Comparison of ENCODE assay signal across 8 mouse cellular contexts in the genomic region with DNA sequence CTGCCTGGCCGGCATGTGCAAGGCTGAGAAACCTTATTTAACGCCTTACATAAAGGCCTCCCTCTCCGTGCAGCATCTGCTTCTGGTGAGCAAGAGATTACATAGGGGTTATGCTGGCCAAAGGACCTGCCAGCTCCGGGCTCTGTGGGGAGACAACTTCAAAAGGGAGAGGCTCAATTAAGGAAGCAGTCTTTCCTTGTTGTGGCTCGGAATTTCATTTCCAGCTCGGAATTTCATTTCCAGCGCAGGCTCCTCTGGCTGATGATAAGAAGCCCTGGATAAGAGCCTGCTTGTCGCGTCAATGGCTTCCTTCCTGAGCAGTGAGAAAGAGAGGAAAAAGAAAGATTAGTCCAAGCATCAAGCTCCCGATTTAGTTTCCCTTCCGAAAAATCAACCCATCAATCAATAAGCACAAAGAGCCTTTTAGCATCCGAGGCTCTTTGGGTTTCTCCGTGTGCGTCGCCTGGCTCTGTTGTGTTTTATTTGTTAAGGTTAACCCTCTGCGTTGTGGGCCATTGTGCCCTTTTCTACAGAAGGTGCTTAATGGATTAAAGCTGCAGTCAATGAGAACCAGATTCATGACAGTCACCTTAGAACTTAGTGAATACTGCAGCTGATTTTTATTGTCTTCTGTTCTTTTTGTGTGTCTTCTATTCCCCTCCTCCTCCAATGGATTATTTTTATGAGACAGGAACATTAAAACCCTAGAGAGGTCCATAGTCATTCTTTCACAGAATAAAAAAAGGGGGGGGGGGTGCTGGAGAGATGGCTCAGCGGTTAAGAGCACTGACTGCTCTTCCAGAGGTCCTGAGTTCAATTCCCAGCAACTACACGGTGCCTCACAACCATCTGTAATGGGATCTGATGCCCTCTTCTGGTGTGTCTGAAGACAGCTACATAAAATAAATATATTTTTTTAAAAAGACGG.
DNase-seq lines count a peak whose midpoint lies in the region; ATAC-seq and TF ChIP-seq lines count a peak whose summit lies in the region.

No protein-coding gene starts in this region.

- H3K9ac ChIP-seq in embryonic facial prominence, embryonic 13.5 days = 0 out of 2 replicates have a peak overlapping the region, but pooled peaks have one; percentile 11
- H3K9ac ChIP-seq in heart, embryonic 15.5 days = no peak overlapping the region; the same call in 1 of the 2 replicates
- no peak overlapping the region for H3K9ac ChIP-seq in kidney, postnatal 0 days (ENCODE audit: low read depth, low read length)

- peak overlapping the region; percentile 46 for H3K4me2 ChIP-seq in embryonic facial prominence, embryonic 13.5 days
- peak overlapping the region; percentile 61 for H3K4me2 ChIP-seq in heart, embryonic 15.5 days
- H3K4me2 ChIP-seq in kidney, postnatal 0 days (ENCODE audit: low read length) = peak overlapping the region; percentile 39

- H3K4me3 ChIP-seq in embryonic facial prominence, embryonic 13.5 days = peak overlapping the region; percentile 15; the same call in 1 of the 2 replicates
- peak overlapping the region; percentile 35 for H3K4me3 ChIP-seq in heart, embryonic 15.5 days
- no peak overlapping the region for H3K4me3 ChIP-seq in kidney, postnatal 0 days (replicated peaks; ENCODE audit: low read depth, low read length)

- no peak overlapping the region for H3K27ac ChIP-seq in embryonic facial prominence, embryonic 13.5 days
- peak overlapping the region; percentile 32 for H3K27ac ChIP-seq in heart, embryonic 15.5 days
- no peak overlapping the region for H3K27ac ChIP-seq in kidney, postnatal 0 days

- H3K9me3 ChIP-seq in embryonic facial prominence, embryonic 13.5 days = no peaks in the 10 kb centered on the region
- no peaks in the 10 kb centered on the region for H3K9me3 ChIP-seq in heart, embryonic 15.5 days (replicated peaks)
- no peaks in the 10 kb centered on the region for H3K9me3 ChIP-seq in kidney, postnatal 0 days (replicated peaks; ENCODE audit: low read length)

- DNase-seq in cerebellum, adult 11-12 months = peak; percentile 14
- no peak for DNase-seq in cerebellum, adult 11 months
- DNase-seq in kidney, postnatal 0 days (ENCODE audit: low spot score) = peak; percentile 47
- DNase-seq in mesoderm, embryonic 11.5 days (ENCODE audit: low read depth, low spot score) = peak; percentile 79
- DNase-seq in thymus, postnatal 25 days = no peak
- DNase-seq in testis, postnatal 10 days (ENCODE audit: low spot score) = no peak

- WGBS in embryonic facial prominence, embryonic 13.5 days = 9% methylated on average over 19 of the region's 19 CpGs
- WGBS in heart, embryonic 15.5 days = 18% methylated on average over 19 of the region's 19 CpGs
- 18% methylated on average over 19 of the region's 19 CpGs for WGBS in kidney, postnatal 0 days

- no peak for TF ChIP-seq CTCF in kidney, postnatal 0 days (IDR thresholded peaks at IDR 0.05; ENCODE audit: low read depth)

- H3K4me1 ChIP-seq in embryonic facial prominence, embryonic 13.5 days = peaks cover 10% of the 10 kb centered on the region
- peaks cover 9% of the 10 kb centered on the region; the same call in 1 of the 2 replicates for H3K4me1 ChIP-seq in heart, embryonic 15.5 days (replicated peaks)
- H3K4me1 ChIP-seq in kidney, postnatal 0 days (replicated peaks; ENCODE audit: insufficient read depth, low read length) = no peaks in the 10 kb centered on the region

- no peaks in the 10 kb centered on the region for H3K36me3 ChIP-seq in embryonic facial prominence, embryonic 13.5 days
- no peaks in the 10 kb centered on the region for H3K36me3 ChIP-seq in heart, embryonic 15.5 days
- no peaks in the 10 kb centered on the region for H3K36me3 ChIP-seq in kidney, postnatal 0 days (ENCODE audit: insufficient read depth, low read length)

- H3K27me3 ChIP-seq in embryonic facial prominence, embryonic 13.5 days = peaks cover 8% of the 10 kb centered on the region; the same call in 1 of the 2 replicates
- H3K27me3 ChIP-seq in heart, embryonic 15.5 days = no peaks in the 10 kb centered on the region
- H3K27me3 ChIP-seq in kidney, postnatal 0 days (ENCODE audit: insufficient read depth, low read length) = no peaks in the 10 kb centered on the region

- no peak for ATAC-seq in embryonic facial prominence, embryonic 13.5 days (ENCODE audit: insufficient number of reproducible peaks, insufficient read depth, low FRiP score, low TSS enrichment, low read depth)
- peak; percentile 50; the same call in 1 of the 2 replicates for ATAC-seq in heart, embryonic 15.5 days (replicated peaks; ENCODE audit: insufficient number of reproducible peaks, insufficient read depth, low FRiP score, low read depth)
- no peak for ATAC-seq in kidney, postnatal 0 days (replicated peaks; ENCODE audit: low FRiP score, low read depth)

Comparison
In these comparisons a context has a peak if more than half of its experiments do, and no peak if none do; other contexts are left out.
1. DNase-seq: peak in cerebellum, adult 11-12 months (single experiment), kidney, postnatal 0 days (single experiment) and mesoderm, embryonic 11.5 days (single experiment); none in cerebellum, adult 11 months (single experiment), thymus, postnatal 25 days (single experiment) and testis, postnatal 10 days (single experiment).
2. Peak in every context shown above with its lines, with median percentiles within 50 percentile points of each other: H3K4me2 ChIP-seq.